Mouse (Mus musculus) naive thymus-derived CD4-positive, alpha-beta T cell, adult 2 months (primary cell): ENCODE measurements around the gene Olfr633.
"Not testable (repeated sequence)": the region's sequence is repeated elsewhere in the genome, so short reads cannot be mapped to it uniquely, and the experiment has no call there.

Experiments
- DNase-seq: peaks from one replicate; pipeline ENCODE4 v3.0.0-alpha.2; 2011; ENCODE audit warnings: low read depth

Gene Olfr633

DNA sequence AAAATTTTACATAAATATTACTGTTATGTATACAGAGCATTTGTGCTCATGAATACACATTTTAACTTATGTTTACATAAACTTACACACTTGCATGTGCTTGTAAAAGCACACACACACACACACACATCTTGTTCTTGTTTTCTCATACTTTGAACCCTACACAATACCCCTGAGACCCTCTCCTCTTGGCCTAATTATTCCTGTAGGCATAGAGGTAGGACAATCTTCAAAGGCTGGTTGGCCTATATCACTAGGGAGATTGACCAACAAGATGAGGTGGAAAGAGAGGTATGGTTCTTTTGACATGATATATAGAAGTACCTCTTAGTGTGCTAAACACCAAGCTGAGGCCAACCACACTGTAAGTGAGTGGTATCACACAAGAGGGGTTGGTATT, at the start of gene Olfr633:
Olfr633 (plus strand) TSS at position 301 of the 400 bp plus-strand sequence.
- DNase-seq = no peak

DNA sequence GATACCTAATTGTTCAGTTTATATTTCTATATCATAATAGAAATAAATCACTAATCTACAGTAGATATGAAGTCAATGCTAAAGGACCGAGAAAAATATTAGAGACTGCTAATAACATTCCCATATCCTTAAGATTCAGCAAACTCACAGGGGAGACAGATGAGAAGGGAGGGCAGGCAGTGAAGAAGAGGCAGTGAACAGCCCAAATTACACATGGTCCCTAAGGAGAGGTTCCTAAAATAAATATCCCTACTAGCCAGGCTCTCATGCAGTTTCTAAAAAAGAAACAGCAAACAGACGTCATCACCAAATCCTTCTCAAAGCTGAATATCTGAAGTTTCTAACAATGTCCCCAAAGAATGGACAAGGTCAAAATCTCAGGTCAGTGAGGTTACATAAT, 41.0 kb upstream of the Olfr633 start, which contains the start of gene Olfr65:
Olfr65 (plus strand) TSS at position 301 of the 400 bp plus-strand sequence.
- no peak for DNase-seq

DNA sequence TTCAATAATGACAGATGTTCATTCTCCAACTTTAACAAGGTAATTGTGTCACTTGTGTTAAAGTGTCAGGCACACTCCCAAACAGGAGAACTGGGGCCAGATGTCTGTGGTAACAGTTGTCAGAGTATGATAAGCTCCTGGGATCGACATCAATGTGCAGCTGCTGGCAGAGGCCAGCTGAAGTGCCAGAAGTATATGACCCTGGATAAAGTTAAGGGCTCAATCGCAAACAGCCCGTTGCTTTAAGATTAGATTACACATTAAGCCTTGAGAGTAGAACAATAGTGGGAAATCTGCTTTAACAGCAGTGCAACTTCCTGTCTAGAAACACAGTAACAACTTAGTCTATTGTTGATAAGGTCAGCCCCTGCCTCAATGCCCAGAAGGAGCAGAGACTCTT, 34.2 kb upstream of the Olfr633 start:
- DNase-seq = no peak

DNA sequence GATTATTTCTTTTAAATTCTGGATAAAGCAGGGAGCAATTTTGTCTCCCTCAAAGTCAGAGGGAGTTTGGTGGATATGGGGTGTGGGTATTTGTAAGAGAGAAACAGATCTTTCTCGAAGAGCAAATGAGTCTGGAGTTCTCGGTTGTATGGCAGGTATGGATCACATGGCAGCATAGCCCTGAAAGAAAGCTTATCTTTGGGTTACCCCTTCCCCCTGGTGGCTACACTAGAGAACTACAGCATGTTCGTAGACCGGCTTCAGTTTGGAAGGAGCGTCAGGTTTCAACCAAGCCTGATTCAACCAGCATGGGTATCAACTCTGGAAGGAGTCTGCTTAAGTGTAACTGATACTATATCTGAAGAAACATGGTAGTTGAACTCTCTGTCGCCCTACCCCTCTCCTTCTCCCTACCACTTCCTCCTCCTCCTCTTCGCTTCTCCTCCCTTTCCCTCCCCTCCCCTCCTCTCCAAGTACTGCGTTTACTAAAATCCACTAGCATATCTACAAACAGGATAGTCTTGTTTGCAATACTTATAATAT, 31.2 kb upstream of the Olfr633 start:
- DNase-seq = peak; percentile 2

DNA sequence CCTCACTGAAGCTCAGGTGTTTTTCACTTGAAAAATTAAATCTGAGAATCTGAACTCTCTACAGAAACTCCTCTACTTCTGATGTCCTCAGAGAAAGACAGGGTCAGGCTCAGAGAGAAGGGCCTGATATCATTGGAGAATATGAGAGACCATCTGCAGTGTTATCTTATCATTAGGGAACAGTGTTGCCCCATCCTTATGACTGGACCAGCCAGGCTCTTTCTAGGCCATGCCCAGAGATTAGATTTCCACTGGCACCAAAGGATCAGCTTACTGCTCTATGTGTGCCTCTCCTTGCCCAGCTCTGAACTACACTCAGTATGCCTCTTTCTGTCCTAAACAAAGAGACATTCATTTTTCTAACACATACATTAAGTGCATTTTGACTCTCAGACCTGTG, 28.9 kb upstream of the Olfr633 start:
- no peak for DNase-seq

DNA sequence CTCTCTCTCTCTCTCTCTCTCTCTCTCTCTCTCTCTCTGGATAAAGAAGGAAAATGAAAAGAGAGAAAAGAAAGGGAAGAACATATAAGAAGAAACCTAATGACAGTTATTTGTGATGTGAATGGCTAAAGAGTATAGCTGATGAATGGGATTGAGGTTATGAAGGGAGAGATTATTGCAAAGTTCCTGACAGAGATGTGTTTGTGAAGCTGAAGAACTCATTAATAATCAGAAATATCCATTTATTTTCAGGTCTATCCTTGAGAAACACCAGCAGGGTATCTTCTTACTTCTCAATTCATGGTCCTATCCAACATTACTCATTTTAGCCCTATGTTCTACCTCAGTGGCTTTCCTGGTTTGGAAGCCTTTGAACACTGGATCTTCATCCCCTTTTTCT, 15.7 kb upstream of the Olfr633 start, which contains the start of gene Olfr631:
Olfr631 (plus strand) TSS at position 301 of the 400 bp plus-strand sequence.
- DNase-seq = no peak

DNA sequence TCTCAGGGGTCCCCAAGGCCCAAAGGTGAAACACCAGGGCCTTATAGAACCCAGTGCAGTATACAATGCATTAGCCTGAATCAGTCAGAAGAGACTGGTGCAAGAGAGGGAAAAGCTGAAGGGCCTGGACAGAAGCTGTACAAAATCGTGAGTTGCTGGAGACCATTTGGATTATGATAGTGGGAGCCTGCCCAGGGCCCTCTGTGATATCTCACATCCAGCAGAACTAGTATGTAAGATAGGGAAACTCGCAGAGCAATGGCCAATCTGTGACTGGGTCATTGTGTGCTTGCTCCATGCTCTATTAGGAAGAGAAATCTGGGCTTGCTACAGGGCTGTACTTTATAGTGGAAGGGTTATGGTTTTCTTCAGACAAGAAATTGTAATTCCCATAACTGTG, 10.0 kb upstream of the Olfr633 start, which contains the start of gene Olfr632:
Olfr632 (plus strand) TSS at position 84 of the 400 bp plus-strand sequence.
- no peak for DNase-seq

DNA sequence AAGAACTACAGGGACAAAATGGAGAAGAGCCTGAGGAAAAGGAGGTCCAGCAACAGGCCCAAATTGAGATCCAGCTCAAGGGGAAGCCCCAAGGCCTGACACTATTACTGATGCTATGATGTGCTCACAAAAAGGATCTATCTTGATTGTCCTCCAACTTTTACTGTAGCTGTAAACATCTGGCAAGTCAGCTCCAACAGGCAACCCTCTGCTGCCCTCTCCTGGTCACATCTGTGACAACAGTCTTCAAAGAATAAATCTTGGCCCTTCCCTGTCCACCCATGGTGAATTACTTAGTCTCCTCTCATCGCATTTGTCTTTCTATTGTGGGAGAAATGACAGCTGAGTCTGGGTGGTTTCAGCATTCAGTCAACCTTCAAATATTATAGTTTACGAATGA, 1.5 kb upstream of the Olfr633 start:
- peak; percentile 59 for DNase-seq

DNA sequence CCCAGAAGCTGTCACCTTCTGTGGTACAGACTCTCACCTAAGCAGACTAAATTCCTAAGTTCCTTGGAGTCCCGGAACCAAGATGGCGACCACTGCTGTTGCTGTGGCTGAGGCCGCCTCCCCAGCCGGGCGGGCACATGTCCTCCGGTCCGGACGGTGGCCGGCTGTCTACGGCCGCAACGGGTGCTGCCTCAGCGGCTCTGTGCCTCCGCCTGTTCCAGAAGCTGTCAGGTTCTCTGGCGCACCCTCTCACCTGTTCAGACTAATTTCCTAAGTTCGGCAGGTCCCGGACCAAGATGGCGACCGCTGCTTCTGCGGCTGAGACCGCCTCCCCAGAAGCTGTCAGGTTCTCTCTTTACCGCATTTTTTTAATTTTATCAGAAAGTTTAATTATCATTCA, 22.6 kb downstream of the Olfr633 start:
- not testable (repeated sequence) for DNase-seq

DNA sequence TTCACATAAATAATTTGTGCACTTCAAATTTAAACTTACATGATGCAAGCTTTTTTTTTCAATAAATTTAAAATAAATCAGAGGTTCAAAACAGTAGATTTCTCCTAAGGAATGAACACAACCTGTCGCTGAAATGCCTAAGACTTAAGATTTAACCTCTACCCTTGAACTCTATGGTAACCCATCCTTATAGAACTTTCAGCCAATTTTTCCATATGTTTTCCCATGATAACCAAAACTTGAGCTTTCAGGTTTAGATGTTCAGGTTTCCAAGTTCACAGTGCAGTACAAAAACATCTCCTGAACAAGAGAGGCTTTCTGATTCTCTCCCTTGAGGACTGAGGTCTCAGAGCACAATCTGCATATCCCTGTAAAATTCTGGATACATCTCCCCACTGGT, 26.6 kb downstream of the Olfr633 start, which contains the start of gene Olfr635:
Olfr635 (plus strand) TSS at position 301 of the 400 bp plus-strand sequence.
- no peak for DNase-seq

DNA sequence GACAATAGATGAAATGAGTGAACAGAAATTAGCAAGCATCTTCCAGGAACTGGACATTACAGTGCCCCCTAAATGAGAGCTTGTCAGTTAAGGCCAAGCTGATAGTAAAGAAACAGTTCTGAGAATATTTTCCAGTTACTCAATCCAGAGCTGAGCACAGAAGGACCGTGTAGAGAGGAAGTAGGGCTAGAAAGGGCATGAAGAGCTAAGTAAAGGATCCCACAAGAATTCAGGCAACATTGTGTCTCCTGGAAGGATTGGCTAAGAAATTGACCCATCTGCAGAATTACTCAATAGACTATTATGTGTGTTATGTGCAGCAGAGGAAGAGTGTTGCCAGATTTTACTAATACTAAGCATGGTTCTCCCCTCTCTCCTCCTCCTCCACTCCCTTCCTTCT, 27.5 kb downstream of the Olfr633 start:
- DNase-seq = no peak

DNA sequence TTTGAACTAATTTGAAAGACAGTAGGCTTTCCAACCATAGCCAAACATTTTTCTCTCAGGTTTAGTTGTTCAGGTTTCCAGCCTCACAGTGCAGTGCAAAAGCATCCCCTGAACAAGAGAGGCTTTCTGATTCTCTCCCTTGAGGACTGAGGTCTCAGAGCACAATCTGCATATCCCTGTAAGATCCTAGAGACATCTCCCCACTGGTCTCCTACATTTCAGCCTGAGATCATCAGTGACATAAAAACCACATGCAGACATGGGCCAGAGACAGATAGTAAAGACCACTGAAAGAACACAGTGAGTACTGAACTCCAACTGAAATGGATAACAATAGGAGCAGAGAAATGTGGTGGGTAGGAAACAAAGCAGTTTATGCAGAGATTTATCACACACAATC, 54.2 kb downstream of the Olfr633 start, which contains the start of gene Olfr638:
Olfr638 (plus strand) TSS at position 301 of the 400 bp plus-strand sequence.
- no peak for DNase-seq
